Mouse (Mus musculus) spleen, adult 18-20 months (tissue): ENCODE results near the gene Gabra3.

Experiments
- DNase-seq, 2 experiments: peaks; one replicate each; pipeline ENCODE4 v3.0.0; 2022; ENCODE audit warnings: mixed read lengths in 2 of 2

Gene Gabra3

DNA sequence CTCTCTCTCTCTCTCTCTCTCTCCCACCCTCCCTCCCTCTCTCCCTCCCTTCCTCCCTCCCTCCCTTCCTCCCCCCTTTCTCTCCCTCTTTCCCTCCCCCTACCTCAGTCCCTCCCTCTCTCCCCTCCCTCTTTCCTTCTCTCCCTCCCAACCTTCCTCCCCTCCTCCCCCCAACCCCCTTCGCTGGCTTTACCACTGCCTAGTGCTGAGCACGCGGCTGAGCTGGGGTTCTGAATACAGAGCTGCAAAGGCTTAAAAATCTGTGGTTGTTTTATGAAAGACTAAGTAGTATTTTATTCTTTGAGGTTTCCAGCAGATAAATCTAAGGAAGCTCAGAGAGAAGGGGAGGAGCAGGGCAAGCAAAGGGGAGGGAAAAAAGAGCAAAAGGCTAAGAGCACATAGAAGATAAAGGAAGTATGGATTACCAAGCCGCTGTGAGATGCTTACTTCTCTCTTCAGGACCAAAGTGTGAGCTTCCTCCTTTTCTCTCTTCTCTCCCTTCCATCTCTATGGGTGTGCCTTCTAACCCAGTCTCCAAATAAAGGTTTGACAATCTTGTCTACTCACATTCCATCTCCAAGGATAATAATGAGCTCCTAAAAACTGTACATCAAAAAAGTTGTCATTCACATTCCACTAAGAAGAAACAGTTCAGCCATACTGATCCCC lies at the start of gene Gabra3:
Gene Gabra3, minus strand, starts transcription at position 619 of the 669 bp plus-strand sequence.
- DNase-seq, result no peak

DNA sequence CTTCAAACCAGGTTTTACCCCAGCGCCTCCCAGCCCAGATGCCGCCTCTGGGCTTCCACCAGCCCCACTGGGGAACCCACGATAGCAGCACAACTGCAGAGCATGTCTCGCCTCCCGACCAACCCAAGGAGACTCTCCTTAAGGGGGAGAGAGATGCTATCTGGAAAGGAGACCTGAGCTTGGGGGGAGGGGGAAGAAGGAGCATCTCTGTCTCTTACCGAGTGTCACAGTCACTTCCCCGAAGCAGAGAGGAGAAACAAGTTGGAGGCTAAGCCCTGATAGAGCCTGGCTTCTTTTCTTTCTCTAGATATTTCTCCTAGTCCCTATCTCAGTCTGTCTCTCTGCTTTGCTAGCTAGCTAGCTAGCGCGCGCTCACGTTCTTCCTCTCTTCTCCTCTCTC lies 859 bp downstream of the Gabra3 start:
- no peak for DNase-seq

DNA sequence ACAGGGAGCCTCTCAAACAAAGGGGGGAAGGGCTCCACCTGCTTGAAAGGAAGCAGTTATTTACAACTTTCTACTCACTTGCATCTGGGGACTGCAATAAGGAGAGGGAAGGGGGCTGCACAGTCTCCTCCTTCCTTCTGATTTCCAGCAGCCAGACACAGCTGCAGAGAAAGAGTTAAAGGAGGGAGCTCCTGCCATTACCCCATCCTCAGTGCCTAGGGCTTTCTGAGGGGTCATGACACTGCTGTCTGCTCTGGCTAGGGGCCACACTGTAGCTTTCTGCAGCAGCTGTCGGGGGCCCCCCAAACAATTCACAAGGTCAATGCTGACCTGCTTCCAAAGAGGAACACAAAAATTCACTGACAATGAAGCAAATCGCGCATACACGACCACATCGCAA lies 1.3 kb downstream of the Gabra3 start:
- DNase-seq, result no peak

DNA sequence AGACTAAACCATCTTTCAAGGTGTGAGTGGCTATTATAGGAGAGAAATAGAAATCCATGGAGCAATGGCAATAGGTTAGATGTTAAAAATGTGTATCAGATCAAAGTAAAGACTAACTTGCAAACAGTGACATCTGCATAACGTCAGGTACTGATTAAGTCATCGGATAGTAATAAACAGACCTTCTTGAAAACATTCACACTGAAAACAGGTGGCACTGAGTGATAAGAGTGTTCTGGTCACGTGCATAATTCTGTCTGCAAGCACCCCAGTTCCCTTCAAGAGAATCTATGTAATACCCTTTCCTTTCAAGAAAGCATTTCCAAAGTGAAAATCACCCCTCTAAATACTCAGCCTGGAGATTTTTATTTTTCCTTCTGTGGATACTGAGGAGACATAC lies 6.0 kb downstream of the Gabra3 start:
- DNase-seq, result no peak

DNA sequence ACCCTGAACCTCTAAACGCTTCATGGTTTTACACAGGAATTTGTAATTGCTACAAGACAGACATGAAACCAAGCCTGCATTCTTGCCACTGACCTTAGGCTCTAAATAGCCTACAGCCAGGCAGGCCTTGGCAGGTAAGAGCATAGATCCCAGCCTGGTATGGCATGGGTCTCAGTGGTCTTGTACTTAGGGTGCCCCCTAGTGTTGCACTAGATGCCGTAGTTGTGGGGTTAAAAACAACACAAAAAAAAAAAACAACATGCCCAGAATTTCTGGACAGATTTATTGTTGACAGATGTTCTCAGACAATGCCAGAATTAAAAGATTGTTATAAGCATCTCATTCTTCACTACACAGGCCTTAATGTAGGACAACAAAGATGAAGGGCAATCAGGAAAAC lies 12.0 kb downstream of the Gabra3 start:
- DNase-seq, result no peak

DNA sequence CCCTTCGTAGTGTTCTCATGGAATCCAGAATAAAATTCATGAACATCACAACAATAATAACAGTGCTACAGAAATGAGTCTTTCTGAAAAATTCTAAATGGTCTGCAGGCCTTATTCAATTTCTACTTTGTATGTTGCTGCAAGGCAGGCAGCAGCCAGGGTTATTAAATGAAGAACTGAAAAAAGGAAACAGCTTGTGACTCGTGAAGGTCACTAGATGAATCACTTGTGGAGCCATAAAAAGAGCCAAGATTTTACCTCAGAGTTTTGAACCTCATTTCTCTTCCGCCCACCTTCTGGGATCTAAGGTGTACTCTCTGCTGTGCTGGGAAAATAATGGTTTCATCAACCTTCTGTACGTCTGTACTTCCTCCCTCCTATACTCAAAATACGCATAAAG lies 159.4 kb downstream of the Gabra3 start:
- DNase-seq, result no peak

DNA sequence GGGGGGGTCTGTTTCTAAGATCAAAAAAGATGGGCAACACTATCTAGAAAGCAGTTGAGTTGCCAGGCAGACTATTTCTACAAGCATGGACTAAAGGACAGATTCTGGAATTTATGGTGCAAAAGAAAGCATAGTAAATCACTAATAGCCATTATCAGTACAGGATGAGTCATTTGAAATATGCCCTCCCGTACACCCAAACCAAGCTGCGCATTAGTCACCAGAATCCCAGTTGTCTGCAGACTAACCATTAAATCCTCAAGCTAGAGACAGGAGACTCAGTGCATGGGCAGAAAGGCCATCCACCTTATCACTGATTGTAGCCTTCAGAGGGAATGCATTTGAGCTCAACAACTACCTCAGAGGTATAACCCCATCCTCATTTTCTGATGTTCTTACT lies 166.8 kb downstream of the Gabra3 start:
- no peak for DNase-seq

DNA sequence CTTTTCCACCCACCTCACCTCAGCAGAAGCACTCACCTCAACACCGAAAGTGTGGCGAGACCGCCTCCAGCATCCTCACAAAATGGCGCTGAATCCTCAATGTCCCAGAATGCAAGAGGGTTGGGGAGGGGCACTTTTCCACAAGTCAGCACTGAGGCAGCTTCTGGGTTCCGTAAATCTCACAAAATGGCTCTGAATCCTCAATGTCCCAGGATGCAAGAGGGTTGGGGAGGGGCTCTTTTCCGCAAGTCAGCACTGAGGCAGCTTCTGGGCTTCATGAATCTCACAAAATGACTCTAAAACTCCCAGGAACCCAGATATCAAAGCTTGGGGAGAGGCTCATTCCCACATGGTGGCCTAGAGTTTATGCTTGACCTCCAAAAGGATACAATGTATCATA lies 269.9 kb downstream of the Gabra3 start, which contains the start of gene Magea10:
Gene Magea10, minus strand, starts transcription at position 101 of the 400 bp plus-strand sequence.
- DNase-seq, result no peak
